Mouse (Mus musculus): ENCODE measurements at regions not wholly inside any gene's neighbourhood (a gene's known extent, or its start where the extent isn't known, plus 50 kb on each side); places are given as distances from the start of the nearest gene placed in this dataset.

- DNase-seq (ENCODE audit: low read depth, low spot score), result no peak
These were observed 226.6 kb upstream of the Pter start for GRCm38 (mm10) chr2:12697209-12697608.

GRCm38 (mm10) chr2:12699331-12699730, 224.5 kb upstream of the Pter start:
- no peak for DNase-seq (ENCODE audit: low read depth, low spot score)

- DNase-seq (ENCODE audit: low read depth, low spot score), result no peak
These were observed 216.3 kb upstream of the Pter start for GRCm38 (mm10) chr2:12707514-12707913.

GRCm38 (mm10) chr2:12709156-12709923, 214.5 kb upstream of the Pter start:
- peak; percentile 92 for DNase-seq (ENCODE audit: low read depth, low spot score)

GRCm38 (mm10) chr2:12709924-12710240, 214.0 kb upstream of the Pter start:
- peak; percentile 61 for DNase-seq (ENCODE audit: low read depth, low spot score)

GRCm38 (mm10) chr2:12716124-12717012, 207.5 kb upstream of the Pter start:
- DNase-seq (ENCODE audit: low read depth, low spot score), result no peak

- no peak for DNase-seq (ENCODE audit: low read depth, low spot score)
These were observed 194.6 kb upstream of the Pter start for GRCm38 (mm10) chr2:12729251-12729650.

- no peak for DNase-seq (ENCODE audit: low read depth, low spot score)
These were observed 186.7 kb upstream of the Pter start for GRCm38 (mm10) chr2:12737140-12737539.

- DNase-seq (ENCODE audit: low read depth, low spot score), result peak; percentile 80
These were observed 177.0 kb upstream of the Pter start for GRCm38 (mm10) chr2:12746856-12747255.

- DNase-seq (ENCODE audit: low read depth, low spot score), result no peak
These were observed 165.0 kb upstream of the Pter start for GRCm38 (mm10) chr2:12758816-12759215.

- DNase-seq (ENCODE audit: low read depth, low spot score), result peak; percentile 50
These were observed 163.9 kb upstream of the Pter start for GRCm38 (mm10) chr2:12759931-12760330.

- no peak for DNase-seq (ENCODE audit: low read depth, low spot score)
These were observed 162.4 kb upstream of the Pter start for GRCm38 (mm10) chr2:12761461-12761860.

GRCm38 (mm10) chr2:12764510-12764909, 159.3 kb upstream of the Pter start:
- peak; percentile 46 for DNase-seq (ENCODE audit: low read depth, low spot score)

GRCm38 (mm10) chr2:12765336-12765735, 158.5 kb upstream of the Pter start:
- peak; percentile 9 for DNase-seq (ENCODE audit: low read depth, low spot score)

- peak; percentile 81 for DNase-seq (ENCODE audit: low read depth, low spot score)
These were observed 147.0 kb upstream of the Pter start for GRCm38 (mm10) chr2:12776866-12777265.

GRCm38 (mm10) chr2:12777696-12778095, 146.1 kb upstream of the Pter start:
- DNase-seq (ENCODE audit: low read depth, low spot score), result peak; percentile 85

- DNase-seq (ENCODE audit: low read depth, low spot score), result no peak
These were observed 131.2 kb upstream of the Pter start for GRCm38 (mm10) chr2:12792596-12792995.

- peak; percentile 26 for DNase-seq (ENCODE audit: low read depth, low spot score)
These were observed 126.1 kb upstream of the Pter start for GRCm38 (mm10) chr2:12797615-12798169.

GRCm38 (mm10) chr2:12799153-12799925, 124.5 kb upstream of the Pter start:
- DNase-seq (ENCODE audit: low read depth, low spot score), result peak; percentile 75

GRCm38 (mm10) chr2:12802667-12803066, 121.2 kb upstream of the Pter start:
- no peak for DNase-seq (ENCODE audit: low read depth, low spot score)

- DNase-seq (ENCODE audit: low read depth, low spot score), result no peak
These were observed 118.7 kb upstream of the Pter start for GRCm38 (mm10) chr2:12805096-12805495.

GRCm38 (mm10) chr2:12808466-12808865, 115.4 kb upstream of the Pter start:
- DNase-seq (ENCODE audit: low read depth, low spot score), result peak; percentile 33
